8 mouse cellular contexts compared by ENCODE assay signal in the genomic region with DNA sequence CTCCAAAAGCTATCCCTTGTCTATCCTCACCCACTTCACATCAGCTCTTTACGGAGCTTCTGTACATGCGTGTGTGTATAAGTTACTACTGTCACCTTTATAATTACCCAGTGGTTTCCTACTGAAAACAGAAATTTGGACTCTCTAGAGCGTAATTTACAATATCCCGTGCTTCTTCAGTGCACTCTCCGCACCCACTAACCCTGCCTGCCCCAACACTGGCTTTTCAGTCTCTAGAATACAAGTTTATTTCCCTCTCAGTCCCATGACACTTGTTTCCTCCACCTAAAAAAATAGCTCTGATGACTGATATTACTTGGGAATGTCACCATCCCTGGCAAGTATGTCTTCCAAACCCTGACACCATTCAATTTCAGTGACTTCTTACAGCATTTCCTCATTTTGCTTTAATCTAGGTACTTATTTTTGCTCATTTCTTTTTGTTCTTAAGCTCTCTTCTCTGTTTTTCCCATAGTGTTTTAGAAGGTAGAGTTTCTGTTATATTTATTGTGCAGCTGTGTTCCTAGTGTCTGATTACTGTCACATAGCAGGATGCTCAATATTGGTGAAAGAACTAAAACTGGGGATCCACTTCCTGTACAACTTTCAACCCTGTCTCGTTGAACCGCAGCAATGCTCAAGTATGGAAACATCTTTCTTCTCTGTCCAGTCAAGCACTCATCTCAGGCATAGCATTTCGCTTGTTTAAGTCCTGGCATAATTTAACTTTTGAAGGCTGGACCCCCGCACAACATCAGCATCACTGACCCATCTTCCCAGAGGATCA. TPM values are rescaled to one million over a fixed set of nuclear protein-coding genes. Genes with fewer than 3 reads are reported as not detected.
DNase-seq lines count a peak whose midpoint lies in the region; ATAC-seq and TF ChIP-seq lines count a peak whose summit lies in the region.

No protein-coding gene starts in this region.

- TF ChIP-seq POLR2A in kidney, adult 2 months (IDR thresholded peaks at IDR 0.05; ENCODE audit: low read depth, low read length): no peak

- no peak for TF ChIP-seq CTCF in kidney, adult 2 months (conservative IDR thresholded peaks at IDR 0.05; ENCODE audit: insufficient read depth, insufficient read length, low read depth, low read length)

- H3K36me3 ChIP-seq in kidney, adult 2 months (ENCODE audit: control insufficient read depth, insufficient read depth, low read length): no peaks in the 10 kb centered on the region
- H3K36me3 ChIP-seq in hindbrain, embryonic 13.5 days: no peaks in the 10 kb centered on the region
- H3K36me3 ChIP-seq in midbrain, embryonic 11.5 days (ENCODE audit: control insufficient read depth, insufficient read depth, low read length): no peaks in the 10 kb centered on the region

- peak overlapping the region; percentile 68 for H3K4me3 ChIP-seq in kidney, adult 2 months (ENCODE audit: insufficient read depth, low read depth, low read length)
- H3K4me3 ChIP-seq in hindbrain, embryonic 13.5 days: peak overlapping the region; percentile 54
- H3K4me3 ChIP-seq in midbrain, embryonic 11.5 days (ENCODE audit: low read depth, low read length): peak overlapping the region; percentile 48

- no peaks in the 10 kb centered on the region for H3K27me3 ChIP-seq in kidney, adult 2 months (replicated peaks; ENCODE audit: control insufficient read depth, insufficient read depth, low read length)
- no peaks in the 10 kb centered on the region for H3K27me3 ChIP-seq in hindbrain, embryonic 13.5 days
- no peaks in the 10 kb centered on the region for H3K27me3 ChIP-seq in midbrain, embryonic 11.5 days (ENCODE audit: control insufficient read depth, insufficient read depth, low read length)

- H3K4me2 ChIP-seq in hindbrain, embryonic 13.5 days: peak overlapping the region; percentile 86
- peak overlapping the region; percentile 81 for H3K4me2 ChIP-seq in midbrain, embryonic 11.5 days

- no peak for DNase-seq in kidney, adult 2 months
- DNase-seq in kidney, postnatal 36 days: no peak
- DNase-seq in midbrain, embryonic 11.5 days (ENCODE audit: low spot score, missing footprints): no peak
- DNase-seq in left cerebral cortex, adult 18-20 months (ENCODE audit: low spot score in 2 of 2): no peak
- DNase-seq in cerebellum, adult 11-12 months: no peak
- DNase-seq in cerebellum, adult 11 months: no peak

- no peaks in the 10 kb centered on the region for H3K9me3 ChIP-seq in hindbrain, embryonic 13.5 days
- no peaks in the 10 kb centered on the region for H3K9me3 ChIP-seq in midbrain, embryonic 11.5 days (ENCODE audit: control insufficient read depth, low read length)

- WGBS in kidney, adult 2 months: 22% methylated on average over 9 of the region's 9 CpGs
- 45% methylated on average over 9 of the region's 9 CpGs for WGBS in hindbrain, embryonic 13.5 days
- WGBS in midbrain, embryonic 11.5 days: 46% methylated on average over 9 of the region's 9 CpGs

- H3K4me1 ChIP-seq in kidney, adult 2 months (ENCODE audit: control insufficient read depth, insufficient read depth, low read length): peaks cover 9% of the 10 kb centered on the region; the same call in 1 of the 2 replicates
- H3K4me1 ChIP-seq in hindbrain, embryonic 13.5 days (replicated peaks): peaks cover 61% of the 10 kb centered on the region
- H3K4me1 ChIP-seq in midbrain, embryonic 11.5 days (ENCODE audit: control insufficient read depth, insufficient read depth, low read length): peaks cover 33% of the 10 kb centered on the region

- ATAC-seq in activated CD4-positive, CD25-positive, alpha-beta regulatory T cell, adult 4 months: peak; percentile 15
- no peak for ATAC-seq in hindbrain, embryonic 13.5 days (ENCODE audit: low FRiP score)
- ATAC-seq in midbrain, embryonic 11.5 days (ENCODE audit: low FRiP score): no peak

- peak overlapping the region; percentile 56; the same call in 1 of the 2 replicates for H3K27ac ChIP-seq in kidney, adult 2 months (ENCODE audit: insufficient read depth, low read depth, low read length)
- peak overlapping the region; percentile 99 for H3K27ac ChIP-seq in hindbrain, embryonic 13.5 days
- peak overlapping the region; percentile 98; the same call in 1 of the 2 replicates for H3K27ac ChIP-seq in midbrain, embryonic 11.5 days (ENCODE audit: low read depth, low read length)

- H3K9ac ChIP-seq in hindbrain, embryonic 13.5 days: peak overlapping the region; percentile 87
- H3K9ac ChIP-seq in midbrain, embryonic 11.5 days (ENCODE audit: low read length): peak overlapping the region; percentile 90

RNA-seq across cellular contexts. Expression of a gene that starts 0.9 kb away (rescaled TPM):
- 25.3 and 37.8 TPM in 2 replicates for polyA plus RNA-seq in kidney, adult 2 months (2012; rRNA removed)
- 10 to 100 TPM; 24.0 to 28.8 TPM for polyA plus RNA-seq in activated CD4-positive, CD25-positive, alpha-beta regulatory T cell, adult 4 months (2017; shearing (Covaris generic))
- polyA plus RNA-seq in hindbrain, embryonic 13.5 days (2015; fragmentation: Nextera tagmentation; extraction: Ambion mirVana): 18.8 and 20.4 TPM in 2 replicates
- 52.4 and 54.1 TPM in 2 replicates for polyA plus RNA-seq in midbrain, embryonic 11.5 days (2014; fragmentation: Nextera tagmentation; extraction: Ambion mirVana)
- 10 to 100 TPM; 44.2 to 46.2 TPM for total RNA-seq in left cerebral cortex, adult 18-20 months (2021)

RNA-seq across cellular contexts. Expression of a gene that starts 4.3 kb away (rescaled TPM):
- 0.05 and 0.10 TPM in 2 replicates for polyA plus RNA-seq in kidney, adult 2 months (2012; rRNA removed)
- not detected for polyA plus RNA-seq in activated CD4-positive, CD25-positive, alpha-beta regulatory T cell, adult 4 months (2017; shearing (Covaris generic))
- polyA plus RNA-seq in hindbrain, embryonic 13.5 days (2015; fragmentation: Nextera tagmentation; extraction: Ambion mirVana): 0.35 and 0.87 TPM in 2 replicates
- not detected in 2 replicates for polyA plus RNA-seq in midbrain, embryonic 11.5 days (2014; fragmentation: Nextera tagmentation; extraction: Ambion mirVana)
- not detected for total RNA-seq in left cerebral cortex, adult 18-20 months (2021)

RNA-seq across cellular contexts. Expression of a gene that starts 8.2 kb away (rescaled TPM):
- 22.3 and 24.4 TPM in 2 replicates for polyA plus RNA-seq in kidney, adult 2 months (2012; rRNA removed)
- polyA plus RNA-seq in activated CD4-positive, CD25-positive, alpha-beta regulatory T cell, adult 4 months (2017; shearing (Covaris generic)): 1 to 10 TPM; 7.8 to 8.1 TPM
- polyA plus RNA-seq in hindbrain, embryonic 13.5 days (2015; fragmentation: Nextera tagmentation; extraction: Ambion mirVana): 3.2 TPM in 2 replicates
- polyA plus RNA-seq in midbrain, embryonic 11.5 days (2014; fragmentation: Nextera tagmentation; extraction: Ambion mirVana): 0.90 and 0.91 TPM in 2 replicates
- total RNA-seq in left cerebral cortex, adult 18-20 months (2021): 100 to 1,000 TPM; 146 to 156 TPM

RNA-seq across cellular contexts. Expression of a gene that starts 38.2 kb away (rescaled TPM):
- polyA plus RNA-seq in kidney, adult 2 months (2012; rRNA removed): 11.9 and 14.3 TPM in 2 replicates
- 1 to 10 TPM in 1 of 2 experiments, under 1 TPM in 1; 0.66 to 4.1 TPM for polyA plus RNA-seq in activated CD4-positive, CD25-positive, alpha-beta regulatory T cell, adult 4 months (2017; shearing (Covaris generic))
- 1.5 and 2.6 TPM in 2 replicates for polyA plus RNA-seq in hindbrain, embryonic 13.5 days (2015; fragmentation: Nextera tagmentation; extraction: Ambion mirVana)
- 0.67 and 0.79 TPM in 2 replicates for polyA plus RNA-seq in midbrain, embryonic 11.5 days (2014; fragmentation: Nextera tagmentation; extraction: Ambion mirVana)
- total RNA-seq in left cerebral cortex, adult 18-20 months (2021): 1 to 10 TPM; 1.2 TPM

RNA-seq across cellular contexts. Expression of a gene that starts 44.2 kb away (rescaled TPM):
- polyA plus RNA-seq in kidney, adult 2 months (2012; rRNA removed): 2.6 and 3.3 TPM in 2 replicates
- not detected for polyA plus RNA-seq in activated CD4-positive, CD25-positive, alpha-beta regulatory T cell, adult 4 months (2017; shearing (Covaris generic))
- 4.8 and 5.5 TPM in 2 replicates for polyA plus RNA-seq in hindbrain, embryonic 13.5 days (2015; fragmentation: Nextera tagmentation; extraction: Ambion mirVana)
- polyA plus RNA-seq in midbrain, embryonic 11.5 days (2014; fragmentation: Nextera tagmentation; extraction: Ambion mirVana): 1.3 and 1.5 TPM in 2 replicates
- 10 to 100 TPM; 17.1 to 18.5 TPM for total RNA-seq in left cerebral cortex, adult 18-20 months (2021)
